Mouse (Mus musculus) stomach, embryonic 16.5 days (tissue): ENCODE measurements around the gene Letm1. TPM values are rescaled to one million over a fixed set of nuclear protein-coding genes. Genes with fewer than 3 reads are reported as not detected.

Experiments
- ATAC-seq: fragments of 200-750 bp; cut with Nextera tagmentation; 2 replicates; pipeline ENCODE4 v1.8.0; 2017; ENCODE audit warnings: moderate number of reproducible peaks, moderate TSS enrichment; ENCODE audit not compliant: insufficient read depth, low FRiP score
- H3K27ac ChIP-seq: fragments of 300-500 bp; sonication (generic); 2 replicates; pipeline ENCODE4 v1.5.1; 2014; ENCODE audit warnings: low read length
- H3K27me3 ChIP-seq: fragments of 300-500 bp; sonication (generic); 2 replicates; pipeline ENCODE4 v1.6.1; 2014; ENCODE audit warnings: low read length, control low read depth, mixed read lengths; ENCODE audit not compliant: control insufficient read depth, insufficient read depth
- H3K36me3 ChIP-seq: fragments of 300-500 bp; sonication (generic); 2 replicates; pipeline ENCODE4 v1.6.1; 2014; ENCODE audit warnings: low read length; ENCODE audit not compliant: control insufficient read depth, insufficient read depth
- H3K4me1 ChIP-seq: fragments of 300-500 bp; sonication (generic); 2 replicates; pipeline ENCODE4 v1.6.1; 2014; ENCODE audit warnings: low read length, control low read depth, mixed read lengths; ENCODE audit not compliant: control insufficient read depth, insufficient read depth
- H3K4me2 ChIP-seq: fragments of 300-500 bp; sonication (generic); 2 replicates; pipeline ENCODE4 v1.6.1; 2014; ENCODE audit warnings: low read depth, low read length, mixed read lengths
- H3K4me3 ChIP-seq: fragments of 300-500 bp; sonication (generic); replicated peaks from 2 replicates; pipeline ENCODE4 v1.5.1; 2014; ENCODE audit warnings: mild to moderate bottlenecking, low read length
- H3K9ac ChIP-seq: fragments of 300-500 bp; sonication (generic); 2 replicates; pipeline ENCODE4 v1.6.1; 2014; ENCODE audit warnings: low read length
- H3K9me3 ChIP-seq: fragments of 300-500 bp; sonication (generic); replicated peaks from 2 replicates; pipeline ENCODE4 v1.6.1; 2016; ENCODE audit warnings: low read length, control low read depth; ENCODE audit not compliant: control insufficient read depth
- WGBS: fragments of 180-500 bp; shearing (Covaris S2); extraction: QIAGEN DNeasy Blood & Tissue Kit; methylation state at CpG from one replicate; pipeline ENCODE4 v1.1.7; 2014; 5-methylcytosine and 5-hydroxymethylcytosine counted together
- polyA plus RNA-seq: library from polyadenylated mRNA; unstranded; fragments of >200 nt; fragmentation: Nextera tagmentation; extraction: Ambion mirVana; gene quantifications from 2 replicates; pipeline ENCODE4 v1.2.1, GENCODE M21; 2015

Gene Letm1
- polyA plus RNA-seq, 1 experiment from 2014 or later = 35.3 TPM

DNA sequence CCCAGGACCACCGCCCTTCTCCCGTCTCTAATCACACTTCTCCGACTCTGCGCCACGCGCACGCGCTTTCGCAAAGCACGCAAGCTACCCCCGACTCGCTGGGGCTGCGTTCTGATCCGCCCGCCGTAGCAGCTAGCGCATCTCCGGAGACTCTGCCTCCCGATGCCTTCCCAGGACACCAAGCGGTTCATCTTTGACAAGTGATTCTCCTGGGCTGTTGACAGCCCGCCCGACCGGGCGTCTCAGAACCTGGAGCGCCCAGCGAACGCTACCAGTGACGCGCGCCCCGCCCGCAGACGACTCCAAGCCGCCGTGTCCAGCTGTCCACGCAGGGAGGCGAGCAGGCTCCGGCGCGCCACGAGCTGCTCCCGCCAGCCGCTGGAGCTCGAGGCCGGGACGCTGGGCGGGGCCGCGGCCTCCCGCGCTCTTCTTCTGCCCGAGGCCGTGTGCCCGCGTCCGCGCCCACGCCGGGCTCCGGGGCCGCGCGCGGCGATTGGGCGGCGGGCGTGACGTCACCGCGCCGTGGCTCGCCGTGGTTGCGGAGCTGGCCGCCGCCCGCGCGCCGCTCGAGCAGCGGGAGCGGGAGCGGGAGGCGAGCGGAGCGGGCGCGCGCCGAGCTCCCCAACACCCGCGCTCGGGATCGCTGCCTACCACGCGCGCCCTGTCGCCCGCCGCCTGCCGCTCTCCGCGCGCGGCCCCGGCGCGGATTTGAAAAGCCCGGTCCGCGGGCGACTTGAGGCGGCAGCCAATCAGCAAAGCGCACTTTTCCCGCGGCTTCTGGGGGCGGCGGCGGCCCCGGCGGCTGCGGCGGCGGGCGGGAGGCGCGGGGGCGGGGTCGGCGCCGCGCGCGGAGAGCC, 37.5 kb upstream of the Letm1 start, which contains the start of gene Nsd2:
TSS of gene Nsd2 (plus strand) at position 850 of the 857 bp plus-strand sequence.
- H3K9me3 ChIP-seq = no peaks in the 10 kb centered on the region
- peak; percentile 90 for ATAC-seq
- H3K27me3 ChIP-seq = no peaks in the 10 kb centered on the region
- peaks cover 13% of the 10 kb centered on the region for H3K4me1 ChIP-seq
- H3K4me2 ChIP-seq = peak within 1 kb of the TSS; percentile 80
- under 1% methylated on average over 122 of the region's 136 CpGs for WGBS
- H3K4me3 ChIP-seq = peak within 1 kb of the TSS; percentile 98
- peak within 1 kb of the TSS; percentile 97 for H3K9ac ChIP-seq
- peak within 1 kb of the TSS; percentile 96 for H3K27ac ChIP-seq
- no peaks in the 10 kb centered on the region for H3K36me3 ChIP-seq

DNA sequence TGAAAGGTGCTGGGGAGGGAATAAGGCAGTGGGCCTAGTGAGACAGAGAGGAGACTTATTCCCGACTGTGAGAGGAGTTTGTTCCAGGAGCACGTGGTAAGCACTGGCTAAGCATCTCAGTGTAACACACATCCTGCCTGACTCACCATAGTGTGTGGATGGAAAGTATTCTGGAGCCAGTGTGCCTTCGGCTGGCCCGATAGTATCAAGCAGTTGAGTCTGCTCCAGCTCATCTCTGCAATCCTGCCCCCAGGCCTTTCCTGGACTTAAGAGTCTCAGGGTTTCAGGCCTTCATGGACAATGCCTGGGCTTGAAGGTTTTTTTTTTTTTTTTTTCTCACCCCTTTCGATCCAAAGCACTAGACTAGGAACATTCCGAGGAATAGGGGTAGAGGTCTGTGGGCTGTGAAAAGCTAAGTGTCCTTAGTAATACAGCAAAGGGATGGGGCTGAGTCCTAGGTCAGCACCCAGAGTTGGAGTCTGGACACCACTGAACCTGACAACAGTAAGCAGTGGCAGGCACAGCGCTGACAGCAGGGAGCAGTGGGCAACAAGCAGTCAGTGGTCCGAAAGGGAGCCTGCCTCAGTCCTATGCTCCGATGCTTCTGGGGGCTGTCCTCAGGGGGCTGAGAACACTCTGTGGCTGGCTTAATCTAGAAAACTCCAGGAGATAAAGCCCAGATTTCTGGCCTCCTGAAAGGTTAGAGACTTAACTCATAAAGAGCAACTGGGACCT, 36.7 kb upstream of the Letm1 start:
- WGBS = 15% methylated on average over 9 of the region's 9 CpGs
- Histone ChIP-seq H3K9ac (peak overlapping the region; percentile 97), H3K4me1 (peaks cover 13% of the 10 kb centered on the region), H3K4me2 (peak overlapping the region; percentile 77), H3K27me3 (no peaks in the 10 kb centered on the region), H3K36me3 (no peaks in the 10 kb centered on the region), H3K27ac (peak overlapping the region; percentile 96), H3K4me3 (peak overlapping the region; percentile 98), H3K9me3 (no peaks in the 10 kb centered on the region)
- ATAC-seq = no peak

DNA sequence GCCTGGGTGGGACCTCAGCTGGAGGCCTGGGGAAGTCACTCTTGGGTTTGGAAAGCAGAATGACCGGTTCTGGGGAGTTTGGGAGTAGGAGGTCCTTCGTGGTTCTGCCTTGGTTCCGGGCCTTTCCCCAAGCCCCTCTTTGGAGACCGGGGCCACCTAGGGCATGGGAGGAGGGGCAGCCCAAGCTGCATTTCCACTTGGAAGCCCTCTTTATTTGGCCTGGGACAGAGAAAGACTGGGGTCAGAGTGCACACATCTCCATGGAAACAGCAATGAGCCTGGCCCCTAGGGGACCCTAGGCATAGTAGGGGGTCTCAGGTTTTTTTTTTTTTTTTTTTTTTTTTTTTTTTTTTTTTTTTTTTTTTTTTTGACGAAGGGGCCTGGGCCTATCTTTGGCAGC, 35.5 kb upstream of the Letm1 start:
- no peak overlapping the region for H3K9ac ChIP-seq
- 29% methylated on average over 5 of the region's 5 CpGs for WGBS
- H3K27ac ChIP-seq = no peak overlapping the region
- no peak for ATAC-seq
- H3K36me3 ChIP-seq = no peaks in the 10 kb centered on the region
- H3K27me3 ChIP-seq = no peaks in the 10 kb centered on the region
- H3K4me2 ChIP-seq = no peak overlapping the region
- no peaks in the 10 kb centered on the region for H3K9me3 ChIP-seq
- H3K4me1 ChIP-seq = peaks cover 13% of the 10 kb centered on the region
- H3K4me3 ChIP-seq = no peak overlapping the region

DNA sequence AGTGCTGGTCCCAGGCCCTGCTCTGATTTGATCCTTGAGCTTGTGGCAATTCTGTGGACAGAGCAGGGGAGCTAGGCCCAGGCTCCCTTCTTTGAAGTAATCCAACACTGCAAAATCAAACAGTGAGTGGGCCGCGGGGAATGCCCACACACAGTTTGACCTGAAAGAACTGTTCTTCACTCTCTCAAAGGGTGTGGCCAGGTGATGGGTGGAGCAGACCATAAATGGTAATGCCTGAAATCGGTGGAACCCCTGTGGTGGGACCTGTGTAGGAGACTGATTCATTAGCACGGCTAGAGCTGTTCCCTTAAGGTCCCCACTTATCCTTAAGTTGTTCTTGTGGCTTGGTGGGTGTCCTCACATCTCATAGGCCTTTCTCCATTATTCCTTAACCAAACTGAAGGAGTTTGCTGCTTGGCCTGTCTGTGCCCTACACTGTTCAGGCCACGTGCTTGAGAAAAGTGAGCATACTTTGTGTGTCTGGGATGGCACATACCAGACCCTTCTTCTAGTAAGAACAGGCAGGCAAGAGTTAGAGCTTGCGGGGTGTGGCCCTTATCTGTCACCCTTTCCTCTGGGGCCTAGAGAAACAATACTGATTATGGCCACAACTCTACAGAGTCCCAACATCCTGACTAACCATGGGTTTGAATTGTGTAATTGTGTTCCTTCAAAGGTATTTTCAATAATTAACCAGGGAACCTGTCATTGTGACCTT, 33.5 kb upstream of the Letm1 start:
- peak overlapping the region; percentile 47 for H3K27ac ChIP-seq
- no peak for ATAC-seq

DNA sequence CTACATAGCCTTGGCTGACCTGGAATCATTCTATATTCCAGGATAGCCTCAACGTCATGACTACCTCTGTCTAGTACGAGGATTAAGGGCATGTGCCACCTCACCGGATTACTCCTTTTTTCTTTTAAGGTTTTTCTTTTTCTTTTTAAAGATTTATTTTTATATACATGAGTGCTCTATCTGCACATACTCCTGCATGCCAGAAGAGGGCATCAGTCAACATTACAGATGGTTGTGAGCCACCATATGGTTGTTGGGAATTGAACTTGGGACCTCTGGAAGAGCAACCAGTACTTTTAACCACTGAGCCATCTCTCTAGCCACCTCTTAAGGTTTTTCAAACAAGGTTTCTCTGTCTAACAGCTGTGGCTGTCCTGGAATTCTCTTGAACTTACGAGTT, 28.9 kb upstream of the Letm1 start:
- Histone ChIP-seq H3K4me2 (no peak overlapping the region), H3K9ac (no peak overlapping the region), H3K4me3 (no peak overlapping the region), H3K27me3 (no peaks in the 10 kb centered on the region), H3K9me3 (no peaks in the 10 kb centered on the region), H3K27ac (no peak overlapping the region), H3K4me1 (no peaks in the 10 kb centered on the region), H3K36me3 (no peaks in the 10 kb centered on the region)
- WGBS = 85% methylated on average over 4 of the region's 4 CpGs
- ATAC-seq = no peak

More for the DNA sequence above, 33.5 kb upstream of the Letm1 start:
- Histone ChIP-seq H3K4me2 (no peak overlapping the region), H3K4me3 (no peak overlapping the region), H3K27me3 (no peaks in the 10 kb centered on the region), H3K9ac (no peak overlapping the region), H3K36me3 (no peaks in the 10 kb centered on the region), H3K9me3 (no peaks in the 10 kb centered on the region), H3K4me1 (peaks cover 6% of the 10 kb centered on the region)
- 55% methylated on average over 6 of the region's 6 CpGs for WGBS

DNA sequence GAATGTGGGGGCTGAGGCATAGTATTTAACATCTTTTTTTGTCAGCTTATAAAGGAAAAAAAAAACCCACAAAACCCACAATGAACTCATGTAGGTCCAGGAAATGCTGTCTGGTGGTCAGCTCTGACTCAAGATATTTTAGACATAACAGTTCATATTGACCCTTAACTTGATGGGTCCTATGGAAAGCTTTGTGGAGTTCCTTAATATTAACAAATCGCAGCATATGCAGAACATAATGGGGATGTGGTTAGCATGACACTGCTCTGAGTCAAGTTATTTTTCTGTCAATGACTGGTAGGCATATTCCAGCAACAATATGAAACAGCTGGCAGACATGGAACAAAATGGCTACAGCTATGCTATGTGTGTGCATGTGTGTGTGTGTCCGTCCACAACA, 20.7 kb upstream of the Letm1 start:
- H3K9ac ChIP-seq = no peak overlapping the region
- H3K4me1 ChIP-seq = no peaks in the 10 kb centered on the region
- no peaks in the 10 kb centered on the region for H3K27me3 ChIP-seq
- peaks cover 9% of the 10 kb centered on the region; the same call in 1 of the 2 replicates for H3K9me3 ChIP-seq
- ATAC-seq = no peak
- H3K4me3 ChIP-seq = no peak overlapping the region
- 81% methylated on average over 2 of the region's 2 CpGs for WGBS
- H3K36me3 ChIP-seq = no peaks in the 10 kb centered on the region
- H3K27ac ChIP-seq = no peak overlapping the region
- no peak overlapping the region for H3K4me2 ChIP-seq

DNA sequence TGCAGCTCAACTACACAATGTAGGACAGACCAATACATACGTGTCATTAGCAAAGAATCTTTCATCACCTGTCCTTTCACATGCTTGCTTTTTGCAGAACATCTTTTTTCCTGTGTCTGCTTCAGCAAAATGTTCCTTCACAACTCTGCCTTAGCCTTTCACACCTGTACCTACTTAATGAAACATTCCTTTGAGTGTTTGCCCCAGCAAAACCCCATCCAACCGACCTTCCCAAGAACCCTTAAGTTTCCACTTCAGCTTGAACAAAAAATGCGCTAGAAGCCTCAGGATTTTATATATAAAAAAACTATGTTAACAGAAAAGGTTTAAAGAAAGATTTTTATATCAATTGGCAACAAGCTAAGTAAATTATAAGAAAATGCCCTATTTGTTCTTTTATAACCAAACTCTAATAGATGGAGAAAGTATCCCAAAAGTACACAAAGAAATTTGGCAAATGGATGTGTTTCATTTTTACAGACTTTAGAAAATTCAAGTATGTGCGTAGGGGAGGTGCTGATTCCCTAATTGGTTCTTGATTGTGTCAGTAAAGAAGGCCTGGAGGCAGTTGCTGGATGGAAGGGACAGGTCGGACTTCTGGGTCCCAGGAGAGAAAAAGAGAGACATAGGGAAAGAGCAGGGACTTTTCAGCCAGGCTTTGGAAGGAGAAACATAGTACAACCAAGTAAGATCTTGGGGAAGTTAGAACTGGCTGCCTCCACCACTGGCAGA, 9.5 kb upstream of the Letm1 start:
- H3K9ac ChIP-seq = no peak overlapping the region
- 75% methylated on average over 5 of the region's 5 CpGs for WGBS
- ATAC-seq = no peak

DNA sequence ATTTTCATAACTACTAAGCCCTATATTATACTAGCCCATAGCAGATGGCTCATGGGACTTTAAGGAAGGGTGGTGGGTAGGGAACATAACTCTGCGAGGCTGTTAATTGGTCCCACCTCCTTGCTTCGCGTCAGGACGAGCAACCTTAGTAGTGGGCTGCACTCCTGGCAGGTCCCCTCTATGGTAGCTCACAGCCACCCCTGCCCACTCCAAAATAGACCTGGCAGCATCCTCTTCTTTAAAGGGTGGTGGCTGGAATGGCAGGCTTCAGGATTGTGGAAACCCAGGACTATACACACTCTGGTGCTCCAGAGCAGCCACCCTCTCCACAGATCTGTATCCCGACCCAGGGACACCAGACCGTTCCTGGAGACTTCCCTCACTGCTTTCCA, 378 bp upstream of the Letm1 start:
- Histone ChIP-seq H3K27me3 (no peaks in the 10 kb centered on the region), H3K4me3 (peak overlapping the region; percentile 97), H3K9ac (peak overlapping the region; percentile 94), H3K36me3 (no peaks in the 10 kb centered on the region), H3K4me2 (peak overlapping the region; percentile 83), H3K27ac (peak overlapping the region; percentile 30; the same call in 1 of the 2 replicates), H3K4me1 (peaks cover 5% of the 10 kb centered on the region), H3K9me3 (no peaks in the 10 kb centered on the region)
- ATAC-seq = peak; percentile 7; the same call in 1 of the 2 replicates
- WGBS = 7% methylated on average over 6 of the region's 6 CpGs

More for the DNA sequence above, 9.5 kb upstream of the Letm1 start:
- Histone ChIP-seq H3K9me3 (no peaks in the 10 kb centered on the region), H3K36me3 (no peaks in the 10 kb centered on the region), H3K4me2 (no peak overlapping the region), H3K27ac (no peak overlapping the region), H3K4me1 (no peaks in the 10 kb centered on the region), H3K27me3 (no peaks in the 10 kb centered on the region), H3K4me3 (no peak overlapping the region)
